Mouse (Mus musculus): ENCODE data around the gene Zswim3. TPM values are rescaled to one million over a fixed set of nuclear protein-coding genes. Genes with fewer than 3 reads are reported as not detected.
A peak's percentile ranks its signal among the peaks of the same experiment; 100 is the strongest.
"Not testable (repeated sequence)": the region's sequence is repeated elsewhere in the genome, so short reads cannot be mapped to it uniquely, and the experiment has no call there.

Gene Zswim3
- total RNA-seq, 2 experiments from 2014 or later: 7.8 to 9.3 TPM

DNA sequence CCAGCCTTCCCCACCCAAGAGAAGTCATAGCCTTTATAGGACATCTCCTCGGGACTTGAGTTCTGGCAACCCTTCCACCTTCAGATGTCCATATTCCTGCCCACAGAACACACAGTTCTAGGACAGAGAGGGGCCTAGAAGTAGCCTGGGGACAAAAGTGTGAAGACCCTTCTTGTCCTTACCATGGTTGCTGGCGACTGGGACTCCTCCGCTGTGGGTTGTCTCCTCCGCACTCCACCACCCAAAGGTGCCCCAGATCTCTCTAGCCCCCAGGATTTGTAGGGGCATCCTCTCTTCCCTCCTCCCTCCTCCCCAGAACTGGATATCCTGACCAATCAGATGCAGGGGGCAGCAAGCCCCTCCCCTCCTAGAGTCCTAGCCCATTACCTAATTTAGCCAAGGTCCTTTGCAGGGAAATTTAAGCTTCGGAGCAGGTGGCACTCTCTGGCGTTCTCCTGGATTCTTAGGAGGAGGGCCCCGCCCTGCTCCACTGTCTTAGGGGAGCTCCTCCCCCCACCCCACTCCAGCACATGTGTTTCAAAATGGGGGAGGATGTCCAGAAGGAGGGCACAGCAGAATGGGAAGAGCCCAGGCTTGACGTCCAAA, 25.3 kb upstream of the Zswim3 start, which contains the start of gene Tnnc2:
TSS of gene Tnnc2 (minus strand) at position 487 of the 606 bp plus-strand sequence.
- DNase-seq (ENCODE audit: extremely low spot score in 1 of 2, low spot score in 1 of 2): no peak

DNA sequence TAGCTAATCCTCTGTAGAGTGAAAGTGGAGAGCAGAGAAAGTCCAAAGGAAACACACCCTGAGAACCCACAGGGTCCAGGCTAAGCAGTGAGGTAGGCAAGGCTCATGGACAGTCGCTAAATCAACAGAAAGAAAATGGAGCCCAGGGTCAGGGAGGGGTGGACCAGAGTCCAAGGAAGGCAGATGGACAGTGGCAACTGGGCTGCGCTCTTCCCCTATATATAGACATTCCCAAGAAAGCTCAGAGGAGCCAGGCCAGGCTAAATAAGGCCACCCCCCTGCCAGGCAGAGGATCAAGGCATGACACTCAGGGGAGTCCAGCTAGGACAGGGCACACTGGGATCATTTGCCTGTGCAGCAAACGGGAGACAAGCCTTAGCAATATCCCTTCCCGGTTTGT, 23.0 kb upstream of the Zswim3 start:
- no peak for DNase-seq (ENCODE audit: extremely low spot score in 1 of 2, low spot score in 1 of 2)

DNA sequence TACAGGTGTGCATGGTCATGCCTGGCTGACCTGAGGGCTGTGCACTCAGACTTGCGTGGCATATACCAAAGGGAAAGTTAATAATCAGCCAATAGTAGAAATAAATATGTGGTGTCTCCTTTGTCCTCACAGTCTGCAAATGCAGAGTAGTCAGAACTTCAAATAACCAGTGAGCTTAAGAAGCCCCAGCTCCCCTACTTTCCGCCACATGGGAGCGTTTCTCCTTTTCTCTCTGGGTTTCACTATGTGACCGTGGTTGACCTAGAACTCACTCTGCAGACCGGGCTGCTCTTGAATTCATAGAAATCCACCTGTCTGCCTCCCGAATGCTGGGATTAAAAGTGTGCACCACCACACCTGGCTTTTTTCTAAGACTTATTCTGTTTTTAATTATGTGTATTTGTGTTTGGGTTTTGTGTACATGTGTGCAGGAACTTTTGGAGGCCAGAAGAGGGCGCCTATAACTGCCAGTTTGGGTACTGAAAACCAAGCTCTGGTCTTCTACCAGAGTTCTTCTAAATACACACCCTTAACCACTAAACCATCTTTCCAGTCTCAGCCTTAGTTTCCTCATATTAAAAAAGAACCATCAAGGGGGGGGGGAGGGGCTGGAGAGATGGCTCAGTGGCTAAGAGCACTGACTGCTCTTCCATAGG, 20.8 kb upstream of the Zswim3 start:
- no peak for DNase-seq (ENCODE audit: extremely low spot score in 1 of 2, low spot score in 1 of 2)

DNA sequence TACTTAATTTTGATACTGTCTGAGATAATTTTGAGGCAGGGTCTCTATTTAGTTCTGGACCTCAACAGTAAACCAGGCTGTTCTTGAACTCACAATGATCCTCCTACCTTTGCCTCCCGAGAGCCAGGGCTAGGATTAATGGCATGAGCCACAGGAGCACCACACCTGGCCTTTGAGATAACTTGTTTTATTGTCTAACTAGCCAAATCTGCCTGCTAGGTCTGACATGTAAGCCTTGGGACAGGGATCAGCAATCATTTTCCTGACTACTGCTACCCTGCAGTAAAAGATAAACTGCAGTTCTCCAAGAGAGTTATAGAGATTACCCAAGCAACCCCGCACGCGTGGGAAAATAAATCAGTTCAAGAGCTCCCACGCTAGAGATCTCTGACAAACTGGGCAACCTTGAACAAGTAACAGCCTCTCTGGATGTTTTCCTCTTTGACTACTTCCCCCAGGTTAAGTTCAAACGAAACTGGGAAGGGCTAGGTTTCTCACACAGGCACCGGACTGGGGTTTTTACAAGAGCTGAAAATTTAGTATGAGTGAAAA, 20.0 kb upstream of the Zswim3 start:
- no peak for DNase-seq (ENCODE audit: extremely low spot score in 1 of 2, low spot score in 1 of 2)

DNA sequence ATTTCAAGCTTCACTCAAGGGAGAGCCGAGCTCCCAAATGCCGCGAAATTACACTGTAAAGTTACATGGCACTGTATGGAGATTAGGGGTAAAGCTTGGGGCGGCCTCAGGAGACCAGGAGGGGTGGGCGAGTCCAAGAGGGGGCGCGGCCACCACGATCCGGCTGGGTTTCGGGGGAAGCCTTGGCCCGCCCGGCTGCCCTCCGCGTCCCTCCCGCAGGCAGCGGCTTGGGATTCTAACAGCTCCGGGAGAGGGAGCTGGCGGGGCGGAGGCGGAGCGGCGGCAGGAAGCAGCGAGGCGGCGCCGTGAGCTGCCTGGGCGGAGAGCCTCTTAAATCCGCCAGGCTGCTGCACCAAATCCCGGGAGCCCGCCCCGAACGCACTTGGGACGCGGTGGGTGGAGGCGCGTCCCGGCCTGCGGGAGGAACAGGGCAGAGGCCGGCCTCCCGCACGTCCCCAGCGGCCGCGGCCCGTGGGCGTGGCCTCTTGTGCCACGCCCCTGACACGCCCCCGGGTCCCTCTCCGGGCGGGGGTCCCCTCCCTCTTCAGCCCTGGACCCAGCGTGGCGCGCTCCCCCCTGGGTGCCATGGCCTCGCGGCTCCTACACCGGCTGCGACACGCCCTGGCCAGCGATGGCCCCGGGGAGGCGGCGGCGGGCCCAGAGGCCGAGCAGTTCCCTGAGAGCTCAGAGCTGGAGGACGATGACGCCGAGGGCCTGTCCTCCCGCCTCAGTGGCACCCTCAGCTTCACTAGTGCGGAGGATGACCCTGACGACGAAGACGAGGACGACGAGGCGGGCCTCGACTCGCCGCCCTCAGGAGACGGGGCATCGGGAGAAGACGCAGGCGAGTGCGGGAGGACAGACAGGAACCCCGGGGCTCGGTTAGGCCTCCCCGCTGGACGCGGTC, 19.2 kb upstream of the Zswim3 start, which contains the start of gene Snx21:
TSS of gene Snx21 (plus strand) at position 343 of the 907 bp plus-strand sequence.
- DNase-seq (ENCODE audit: extremely low spot score in 1 of 2, low spot score in 1 of 2): peak; percentile 64 to 85

DNA sequence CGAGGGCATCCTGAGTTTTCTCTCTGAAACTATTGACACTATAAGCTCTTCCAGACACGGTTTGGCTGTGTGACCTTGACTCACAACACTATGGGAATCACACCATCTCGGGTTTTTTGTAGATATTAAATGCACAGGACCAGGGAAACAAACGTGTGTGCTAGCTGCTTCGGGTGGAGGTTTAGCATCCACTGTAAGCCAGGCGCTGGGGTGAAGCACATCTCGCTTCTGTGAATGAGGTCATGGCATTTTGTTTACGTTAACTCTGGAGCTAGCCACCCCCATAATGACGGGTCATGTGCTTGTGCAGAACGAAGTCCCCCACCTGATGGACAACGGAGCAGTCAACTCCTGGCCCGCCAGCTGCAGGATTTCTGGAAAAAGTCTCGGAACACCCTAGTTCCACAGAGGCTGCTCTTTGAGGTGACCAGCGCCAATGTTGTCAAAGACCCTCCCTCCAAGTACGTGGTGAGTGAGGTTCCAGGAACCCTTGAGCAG, 18.5 kb upstream of the Zswim3 start:
- no peak for DNase-seq (ENCODE audit: extremely low spot score in 1 of 2, low spot score in 1 of 2)

DNA sequence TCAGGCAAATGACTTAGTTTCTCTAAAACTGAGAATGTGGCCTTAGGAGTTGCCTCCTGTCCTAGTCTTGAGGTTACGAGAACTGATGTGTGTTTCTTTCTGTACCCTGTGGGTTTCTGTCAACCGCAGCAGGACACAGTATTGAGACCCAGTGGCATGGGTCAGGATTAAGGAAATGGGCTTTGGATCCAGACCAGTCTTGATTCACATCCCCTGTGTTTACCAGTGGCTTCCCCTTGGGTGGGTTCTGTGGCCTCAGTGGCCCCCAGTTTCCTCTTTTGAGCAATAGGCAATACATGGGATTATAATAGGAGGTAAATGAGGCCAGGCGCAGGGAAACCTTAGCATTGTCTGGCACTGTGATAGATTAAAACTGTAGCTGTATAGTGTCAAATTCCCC, 17.9 kb upstream of the Zswim3 start:
- DNase-seq (ENCODE audit: extremely low spot score in 1 of 2, low spot score in 1 of 2): no peak

DNA sequence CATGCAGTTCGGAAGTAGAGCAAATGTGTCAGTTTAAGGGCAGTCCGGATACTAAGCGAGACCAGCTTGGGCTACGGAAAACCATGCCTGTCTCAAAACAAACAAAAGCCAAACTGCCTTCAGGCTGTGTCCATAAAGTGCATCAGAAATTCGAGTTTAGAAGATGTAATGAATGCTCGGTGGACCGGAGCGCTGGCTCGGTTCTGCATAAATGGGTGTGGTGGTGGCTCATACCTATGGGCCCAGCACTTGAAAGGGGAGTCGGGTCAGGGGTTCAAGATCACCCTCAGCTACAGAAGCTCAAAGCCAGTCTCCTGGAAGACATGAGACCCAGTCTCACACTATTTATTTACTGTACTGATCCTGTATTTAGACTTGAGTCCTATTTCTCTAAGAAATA, 17.1 kb upstream of the Zswim3 start:
- DNase-seq (ENCODE audit: extremely low spot score in 1 of 2, low spot score in 1 of 2): no peak

DNA sequence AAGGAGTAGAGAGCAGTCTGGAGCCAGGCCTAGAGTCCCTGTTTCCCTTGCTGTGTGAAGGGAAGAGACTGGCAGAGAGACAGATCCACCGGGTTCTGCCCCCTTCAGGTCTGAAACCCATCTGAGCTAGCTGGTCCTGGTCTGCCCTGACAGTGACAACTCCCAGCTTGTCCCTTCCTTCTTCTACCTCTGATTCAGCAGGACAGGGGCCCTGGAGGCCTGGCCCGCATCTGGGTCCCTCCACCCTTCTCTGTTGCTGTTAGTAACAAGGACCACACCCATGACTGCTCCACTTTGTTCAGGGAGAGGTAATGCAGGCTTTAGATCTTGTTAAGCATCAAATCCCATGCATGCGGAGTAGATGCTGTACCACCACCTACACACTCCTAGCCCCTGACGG, 16.5 kb upstream of the Zswim3 start:
- DNase-seq (ENCODE audit: extremely low spot score in 1 of 2, low spot score in 1 of 2): no peak

DNA sequence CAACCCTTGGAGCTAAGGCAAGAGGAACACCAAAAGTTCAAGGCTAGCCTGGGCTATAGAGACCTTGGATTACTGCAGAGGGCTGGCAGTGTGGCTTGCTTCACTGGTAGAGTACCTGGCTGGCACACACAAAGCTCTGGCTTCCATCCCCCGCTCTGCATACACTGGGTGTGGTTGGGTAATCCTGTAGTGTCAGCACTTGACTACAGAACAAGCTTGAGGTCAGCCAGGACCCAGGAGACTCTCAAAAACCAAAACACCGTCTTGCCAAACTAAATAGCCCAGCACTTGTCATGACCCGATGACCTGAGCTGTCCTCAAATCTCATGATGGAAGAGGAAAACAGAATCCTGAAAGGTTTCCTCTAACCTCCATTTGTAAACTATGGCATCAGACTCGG, 14.4 kb upstream of the Zswim3 start:
- DNase-seq (ENCODE audit: extremely low spot score in 1 of 2, low spot score in 1 of 2): no peak

DNA sequence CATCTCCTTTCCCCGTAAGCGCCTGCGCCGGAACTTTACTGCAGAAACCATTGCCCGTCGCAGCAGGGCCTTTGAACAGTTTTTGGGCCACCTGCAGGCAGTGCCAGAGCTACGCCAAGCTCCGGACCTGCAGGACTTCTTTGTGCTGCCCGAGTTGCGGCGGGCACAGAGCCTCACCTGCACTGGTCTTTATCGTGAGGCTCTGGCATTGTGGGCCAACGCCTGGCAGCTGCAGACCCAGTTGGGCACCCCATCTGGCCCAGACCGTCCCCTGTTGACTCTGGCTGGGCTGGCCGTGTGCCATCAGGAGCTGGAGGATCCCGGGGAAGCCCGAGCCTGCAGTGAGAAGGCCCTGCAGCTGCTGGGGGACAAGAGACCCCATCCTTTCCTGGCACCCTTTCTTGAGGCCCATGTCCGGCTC, 13.0 kb upstream of the Zswim3 start:
- DNase-seq (ENCODE audit: extremely low spot score in 1 of 2, low spot score in 1 of 2): no peak

DNA sequence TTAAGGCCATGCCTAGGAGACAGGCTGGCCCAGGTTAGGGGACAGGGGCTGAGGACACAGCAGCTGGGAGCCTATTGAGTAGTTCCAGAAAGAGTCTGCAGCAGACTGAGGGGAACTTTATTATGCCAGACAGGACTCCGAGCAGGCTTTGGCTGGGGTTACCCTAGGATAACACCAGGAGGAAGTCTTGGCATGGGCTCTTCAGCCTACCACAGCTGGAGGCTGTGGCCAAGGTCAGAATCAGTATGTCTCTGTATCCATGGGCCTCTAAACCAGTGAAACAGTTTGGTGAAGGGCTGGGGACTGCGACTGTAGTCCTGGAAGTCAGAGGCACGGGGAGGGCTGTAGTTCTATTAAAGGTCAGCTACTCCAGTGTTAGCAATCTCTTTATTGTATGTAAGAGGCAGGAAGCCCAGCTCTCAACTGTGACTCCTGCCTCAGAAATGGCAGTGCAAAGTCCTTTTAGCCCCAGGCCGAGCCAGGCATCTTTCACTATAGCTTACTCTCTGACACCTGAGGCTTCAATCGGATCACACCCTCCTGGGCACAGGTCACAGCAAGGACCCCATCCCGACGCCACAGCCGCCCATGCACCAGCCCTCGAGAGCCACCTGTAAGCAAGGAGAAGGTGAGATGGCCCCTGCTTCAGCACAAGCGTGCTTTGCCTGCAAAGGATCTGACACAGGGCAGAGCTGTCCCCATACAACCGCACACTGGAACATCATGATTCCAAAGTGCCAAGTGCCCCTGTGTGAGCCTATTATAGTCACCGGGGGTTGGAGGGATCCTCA, 12.3 kb upstream of the Zswim3 start:
- DNase-seq (ENCODE audit: extremely low spot score in 1 of 2, low spot score in 1 of 2): no peak

DNA sequence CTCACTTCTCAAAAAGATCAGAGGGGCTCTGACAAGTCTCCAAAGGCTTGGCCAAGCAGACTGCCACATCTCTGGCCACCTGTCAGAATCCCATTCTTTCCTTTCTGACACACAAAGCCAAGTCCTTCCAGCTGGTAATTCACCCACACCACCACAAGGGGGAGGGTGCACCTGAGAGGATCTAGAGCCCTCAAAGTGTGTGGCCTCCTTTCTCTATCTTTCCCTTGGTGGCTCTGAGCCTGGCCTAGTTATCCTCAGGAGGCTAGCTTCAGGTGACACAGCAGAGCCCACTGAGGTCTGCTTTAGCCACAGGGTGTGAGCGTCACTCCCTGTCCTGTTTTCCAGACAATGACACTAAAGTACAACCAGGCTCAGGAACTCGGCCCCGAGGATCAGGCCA, 11.7 kb upstream of the Zswim3 start:
- DNase-seq (ENCODE audit: extremely low spot score in 1 of 2, low spot score in 1 of 2): peak in 1 of 2 experiments; percentile 56

DNA sequence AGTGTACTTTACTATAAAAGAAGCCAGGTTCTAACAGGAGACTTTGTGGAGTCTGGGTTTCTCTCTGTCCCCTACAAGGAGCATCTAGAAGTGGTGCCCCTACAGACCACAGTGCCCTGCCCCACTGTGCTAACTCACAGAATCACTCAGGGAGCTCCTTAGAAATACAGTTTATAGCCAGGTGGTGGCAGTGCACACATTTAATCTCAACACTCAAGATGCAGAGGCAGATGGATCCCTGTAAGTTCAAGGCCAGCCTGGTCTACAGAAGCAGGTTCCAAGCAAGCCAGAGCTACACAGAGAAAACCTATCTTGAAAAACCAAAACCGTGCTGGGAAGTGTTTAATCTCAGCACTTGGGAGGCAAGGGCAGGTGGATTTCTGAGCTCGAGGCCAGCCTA, 11.1 kb upstream of the Zswim3 start:
- DNase-seq (ENCODE audit: extremely low spot score in 1 of 2, low spot score in 1 of 2): no peak

DNA sequence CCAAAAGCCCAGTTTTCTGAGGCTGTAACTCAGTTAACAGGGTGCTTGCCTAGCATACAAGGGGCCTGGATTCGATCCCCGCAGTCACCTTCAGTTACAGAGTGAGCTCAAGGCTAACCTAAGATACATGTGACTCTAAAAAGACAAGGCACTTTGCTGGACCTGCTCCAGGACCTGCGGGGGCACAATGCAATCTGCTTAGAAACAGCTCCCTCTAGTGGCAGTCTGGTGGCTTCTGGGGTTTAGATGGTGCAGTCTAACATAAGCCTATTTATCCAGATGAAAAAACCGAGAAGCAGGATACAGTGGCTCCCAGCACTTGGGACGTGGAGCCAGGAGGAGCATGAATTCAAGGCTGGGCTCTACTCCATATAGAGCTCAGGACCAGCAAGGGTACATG, 10.6 kb upstream of the Zswim3 start:
- peak; percentile 63 to 84 for DNase-seq (ENCODE audit: extremely low spot score in 1 of 2, low spot score in 1 of 2)

DNA sequence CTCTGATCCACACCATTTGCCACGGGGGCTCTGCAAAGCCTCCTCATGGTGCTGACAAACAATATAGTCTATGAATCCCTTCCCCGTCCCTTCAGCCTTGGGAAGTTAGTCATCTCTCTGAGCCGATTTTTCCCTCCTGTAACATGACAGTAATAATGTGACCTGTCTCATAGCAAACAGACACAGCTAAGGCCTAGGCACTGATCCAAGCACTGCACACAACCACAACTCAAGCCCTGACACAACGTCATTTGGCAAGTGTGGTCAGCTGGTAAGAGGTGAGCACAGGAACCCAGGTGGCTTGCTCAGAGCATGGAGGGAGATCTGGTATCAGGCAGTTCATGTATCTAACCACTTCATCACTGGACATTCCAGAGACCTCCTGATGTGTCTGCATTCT, 9.0 kb upstream of the Zswim3 start:
- DNase-seq (ENCODE audit: extremely low spot score in 1 of 2, low spot score in 1 of 2): no peak

DNA sequence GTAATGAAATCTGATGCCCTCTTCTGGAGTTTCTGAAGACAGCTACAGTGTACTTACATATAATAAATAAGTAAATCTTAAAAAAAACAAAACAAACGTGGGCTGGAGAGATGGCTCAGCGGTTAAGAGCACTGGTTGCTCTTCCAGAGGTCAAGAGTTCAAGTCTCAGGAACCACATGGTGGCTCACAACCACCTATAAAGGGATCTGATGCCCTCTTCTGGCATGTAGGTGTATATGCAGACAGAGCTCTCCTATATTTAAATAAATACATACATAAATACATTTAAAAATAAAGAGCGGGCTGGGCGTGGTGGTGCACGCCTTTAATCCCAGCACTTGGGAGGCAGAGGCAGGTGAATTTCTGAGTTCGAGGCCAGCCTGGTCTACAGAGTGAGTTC, 6.3 kb upstream of the Zswim3 start:
- DNase-seq (ENCODE audit: extremely low spot score in 1 of 2, low spot score in 1 of 2): not testable (repeated sequence)

DNA sequence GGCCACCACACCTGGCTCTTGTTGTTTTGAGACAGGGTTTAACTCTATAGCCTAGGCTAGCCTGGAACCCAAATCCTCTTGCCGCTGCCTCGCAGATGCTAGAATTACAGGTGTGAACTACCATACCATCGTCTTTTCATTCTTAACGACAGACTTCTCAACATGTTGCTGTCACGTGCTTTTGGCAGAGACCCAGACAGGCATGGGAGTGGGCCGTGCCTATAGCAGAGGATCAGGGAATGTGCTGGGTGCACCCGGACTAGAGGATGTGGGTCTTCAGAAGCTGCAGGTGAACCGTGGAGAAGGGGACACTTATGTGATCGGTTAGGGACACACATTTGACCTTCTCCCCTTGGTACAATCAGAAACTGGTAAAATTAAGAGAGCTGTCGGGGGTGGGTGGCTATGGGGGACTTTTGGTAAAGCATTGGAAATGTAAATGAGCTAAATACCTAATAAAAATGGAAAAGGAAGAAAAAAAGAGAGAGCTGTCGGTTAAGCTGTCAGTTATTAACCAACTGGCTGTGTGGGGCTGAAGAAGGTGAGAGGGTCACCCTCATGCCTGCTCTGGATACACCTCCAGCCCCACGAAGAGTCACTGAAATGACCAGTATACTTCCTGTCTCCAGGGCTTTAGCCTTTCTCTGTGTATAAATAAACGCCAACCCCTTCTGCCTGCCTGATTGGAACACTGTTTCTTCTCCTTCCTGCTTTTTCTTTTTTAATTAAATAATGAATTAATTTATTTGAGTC, 4.5 kb upstream of the Zswim3 start:
- no peak for DNase-seq (ENCODE audit: extremely low spot score in 1 of 2, low spot score in 1 of 2)

DNA sequence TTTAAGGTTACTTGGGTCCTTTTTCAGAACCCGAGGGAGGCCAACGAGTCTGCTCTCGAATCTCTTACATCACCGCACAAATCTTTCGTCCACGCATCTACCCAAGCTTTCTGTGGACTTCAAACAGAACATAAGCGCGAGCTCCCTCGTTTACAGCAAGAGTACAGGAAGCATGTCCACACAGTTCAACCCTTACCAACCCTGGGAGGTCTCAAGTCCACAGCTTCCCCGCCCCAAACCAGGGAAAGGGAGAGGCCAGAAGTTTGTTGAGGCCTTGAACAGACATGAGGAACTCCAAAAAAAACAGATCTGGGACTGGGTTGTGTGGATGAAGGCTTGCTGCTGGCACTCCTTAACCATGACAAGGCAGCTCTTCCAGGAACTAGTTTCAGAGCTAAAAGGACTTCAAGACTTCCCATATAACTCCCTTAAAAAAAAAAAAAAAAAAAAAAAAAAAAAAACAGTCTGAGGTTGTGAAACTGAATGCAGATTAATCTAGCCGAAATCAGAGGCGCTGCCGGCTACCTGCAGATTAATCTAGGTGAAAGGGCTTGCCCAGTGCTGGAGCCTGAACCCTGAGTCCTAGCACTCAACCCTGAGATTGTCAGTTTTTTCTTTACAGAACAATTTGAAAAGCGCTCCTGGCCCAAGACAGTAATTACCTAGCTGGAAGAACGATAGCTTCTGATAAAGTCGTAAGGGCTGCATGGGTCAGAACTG, 1.5 kb upstream of the Zswim3 start:
- no peak for DNase-seq (ENCODE audit: extremely low spot score in 1 of 2, low spot score in 1 of 2)
